Mouse (Mus musculus) mouse trophoblast stem cell (cell line): Measurements from ENCODE around the gene Nktr.

ENCODE experiments used
- in situ Hi-C, 2 experiments: fragments of 300-500 bp; cut with MseI, MboI; formaldehyde crosslinking; loops; 2 replicates in 1 of 2; 3 replicates in 1 of 2; pipeline ENCODE4 v1.15.1; 2025

The Nktr gene

GRCm38 (mm10) chr9:121761091-121761665 is 42.2 kb downstream of the Nktr start:
- in situ Hi-C loops: no loop called here

GRCm38 (mm10) chr9:121761787-121762186 is 42.8 kb downstream of the Nktr start:
- in situ Hi-C loops: no loop called here

DNA sequence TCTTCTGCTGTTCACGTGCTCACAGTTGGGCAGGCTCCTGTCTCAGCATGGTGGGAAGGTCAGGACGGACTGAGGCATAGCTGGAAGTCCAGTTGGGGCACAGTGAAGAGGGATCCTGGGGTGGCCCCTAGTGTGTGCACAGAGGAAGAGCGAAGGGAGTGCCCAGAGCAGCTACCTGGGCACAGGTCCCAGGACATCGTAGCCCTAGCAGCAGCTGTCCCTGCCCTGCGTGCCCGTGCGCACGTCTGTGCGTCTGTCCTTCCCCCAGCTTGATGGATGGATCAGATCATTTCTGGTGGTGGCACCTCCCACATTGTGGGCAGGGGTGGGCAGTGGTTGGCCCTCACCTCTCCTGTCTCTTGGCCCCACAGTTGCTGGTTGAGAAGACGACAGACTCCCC is 43.3 kb downstream of the Nktr start:
- in situ Hi-C loops: no loop called here

- in situ Hi-C loops: no loop called here
Observed at GRCm38 (mm10) chr9:121762761-121763160, 43.8 kb downstream of the Nktr start.

DNA sequence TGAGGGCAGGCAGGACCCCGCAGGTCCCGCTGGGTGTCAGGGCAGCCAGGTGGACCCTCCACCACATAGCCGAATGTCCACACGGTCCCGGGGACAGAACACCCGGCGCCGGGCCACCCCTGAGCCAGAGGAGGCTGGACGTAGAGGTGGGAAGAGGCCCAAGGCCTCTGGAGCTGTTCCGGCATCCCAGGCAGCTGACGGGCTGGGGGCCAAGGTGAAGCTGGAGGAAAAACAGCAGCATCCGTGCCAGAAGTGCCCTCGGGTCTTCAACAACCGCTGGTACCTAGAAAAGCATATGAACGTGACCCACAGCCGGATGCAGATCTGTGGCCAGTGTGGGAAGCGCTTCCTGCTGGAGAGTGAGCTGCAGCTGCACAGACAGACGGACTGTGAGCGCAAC is 44.7 kb downstream of the Nktr start:
- in situ Hi-C loops: no loop called here

- in situ Hi-C loops: no loop called here
Observed at GRCm38 (mm10) chr9:121765166-121765855, 46.3 kb downstream of the Nktr start.

GRCm38 (mm10) chr9:121772412-121772811 is 53.4 kb downstream of the Nktr start:
- in situ Hi-C loops: no loop called here

- in situ Hi-C loops: loop anchor here in 1 of 2 experiments (5.0 kb wide), 1 partner anchor 51 kb away; no protein-coding TSS in a partner anchor
Observed at GRCm38 (mm10) chr9:121775951-121776350, 57.0 kb downstream of the Nktr start.

- in situ Hi-C loops: loop anchor here in 1 of 2 experiments (5.0 kb wide), 1 partner anchor 51 kb away; no protein-coding TSS in a partner anchor
Observed at GRCm38 (mm10) chr9:121776511-121776910, 57.5 kb downstream of the Nktr start.

DNA sequence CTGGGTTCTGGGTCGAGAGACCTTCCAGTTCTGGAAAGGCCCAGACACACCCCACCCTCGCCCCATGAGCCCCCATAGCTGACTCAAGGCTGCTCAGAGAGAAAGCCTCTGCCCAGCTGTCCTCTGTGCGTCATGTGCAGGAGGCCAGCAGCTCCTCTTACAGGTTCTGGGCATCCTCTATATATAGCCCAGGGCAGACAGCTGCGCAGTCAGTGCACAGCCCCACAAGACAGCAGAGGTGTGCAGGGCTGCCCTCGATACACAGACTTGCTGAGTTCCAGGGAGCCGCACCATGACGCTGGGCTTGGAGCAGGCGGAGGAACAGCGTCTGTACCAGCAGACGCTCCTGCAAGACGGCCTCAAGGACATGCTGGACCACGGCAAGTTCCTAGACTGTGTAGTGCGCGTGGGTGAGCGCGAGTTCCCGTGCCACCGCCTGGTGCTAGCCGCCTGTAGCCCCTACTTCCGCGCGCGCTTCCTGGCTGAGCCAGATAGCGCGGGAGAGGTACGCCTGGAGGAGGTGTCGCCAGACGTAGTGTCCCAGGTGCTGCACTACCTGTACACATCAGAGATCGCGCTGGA is 58.6 kb downstream of the Nktr start, which contains the start of gene Klhl40:
TSS of gene Klhl40 (plus strand) at position 124 of the 582 bp plus-strand sequence.
- in situ Hi-C loops: loop anchor here in 1 of 2 experiments (5.0 kb wide), 1 partner anchor 50 kb away; no protein-coding TSS in a partner anchor

GRCm38 (mm10) chr9:121778066-121778624 is 59.2 kb downstream of the Nktr start:
- in situ Hi-C loops: loop anchor here in 1 of 2 experiments (5.0 kb wide), 1 partner anchor 49 kb away; no protein-coding TSS in a partner anchor

DNA sequence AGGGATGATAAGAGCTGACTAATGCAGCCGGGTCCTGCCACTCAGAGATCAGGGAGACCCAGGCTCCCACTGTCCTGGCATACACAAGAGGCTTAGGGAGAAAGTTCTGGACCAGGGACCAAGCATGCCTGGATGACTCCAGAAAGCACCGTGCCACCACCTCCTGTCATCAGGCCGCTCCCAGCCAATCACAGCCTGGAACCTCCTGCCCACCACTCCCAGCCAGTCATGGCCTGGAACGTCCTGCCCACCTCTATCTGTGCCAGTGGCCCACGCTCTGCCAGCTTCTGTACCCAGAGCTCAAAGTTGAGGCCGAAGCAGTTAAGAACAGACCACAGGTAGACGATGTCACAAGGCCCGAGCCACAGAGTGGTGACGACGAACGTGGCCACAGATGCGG is 65.8 kb downstream of the Nktr start:
- in situ Hi-C loops: no loop called here

GRCm38 (mm10) chr9:121785261-121785660 is 66.3 kb downstream of the Nktr start:
- in situ Hi-C loops: no loop called here

DNA sequence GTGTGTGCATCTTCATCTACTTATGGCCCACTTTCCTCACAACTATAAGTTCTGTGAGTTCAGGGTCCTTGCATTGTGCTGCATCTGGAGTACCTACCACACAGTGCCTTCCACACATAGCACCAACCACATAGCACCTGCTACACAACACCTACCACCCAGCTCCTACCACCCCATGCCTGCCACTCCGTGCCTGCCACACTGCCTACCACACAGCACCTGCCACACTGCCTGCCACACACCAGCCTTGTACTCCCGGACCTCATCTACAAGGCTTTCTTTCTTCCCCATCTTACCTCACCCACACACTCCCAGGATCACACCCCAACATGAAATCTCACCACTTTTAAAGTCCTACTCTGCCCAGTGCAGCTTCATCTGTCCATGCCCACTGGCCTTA is 67.4 kb downstream of the Nktr start:
- in situ Hi-C loops: no loop called here

DNA sequence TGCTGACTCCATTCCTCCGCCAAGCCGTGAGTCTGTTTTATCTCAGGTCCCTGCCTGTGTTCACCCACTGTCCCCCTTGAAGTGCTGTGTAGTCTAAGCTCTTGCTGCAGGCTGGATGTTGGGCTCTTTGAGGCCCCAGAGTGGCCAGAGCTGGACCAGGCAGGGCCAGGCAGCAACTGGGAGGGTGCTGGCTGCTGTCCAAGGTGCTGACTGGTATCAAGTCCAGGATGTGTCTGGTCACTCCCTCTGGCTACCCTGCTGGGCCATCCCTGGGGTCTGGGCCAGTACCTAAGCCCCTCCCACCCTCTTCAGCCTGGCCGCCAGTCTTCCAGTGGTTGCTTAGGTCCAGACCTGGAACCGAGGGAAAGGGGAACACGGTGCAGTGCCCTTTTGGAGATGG is 72.2 kb downstream of the Nktr start:
- in situ Hi-C loops: no loop called here

- in situ Hi-C loops: no loop called here
Observed at GRCm38 (mm10) chr9:121791757-121792521, 73.0 kb downstream of the Nktr start, which contains the start of gene Hhatl. TSS of gene Hhatl (minus strand) at chr9:121792507.

DNA sequence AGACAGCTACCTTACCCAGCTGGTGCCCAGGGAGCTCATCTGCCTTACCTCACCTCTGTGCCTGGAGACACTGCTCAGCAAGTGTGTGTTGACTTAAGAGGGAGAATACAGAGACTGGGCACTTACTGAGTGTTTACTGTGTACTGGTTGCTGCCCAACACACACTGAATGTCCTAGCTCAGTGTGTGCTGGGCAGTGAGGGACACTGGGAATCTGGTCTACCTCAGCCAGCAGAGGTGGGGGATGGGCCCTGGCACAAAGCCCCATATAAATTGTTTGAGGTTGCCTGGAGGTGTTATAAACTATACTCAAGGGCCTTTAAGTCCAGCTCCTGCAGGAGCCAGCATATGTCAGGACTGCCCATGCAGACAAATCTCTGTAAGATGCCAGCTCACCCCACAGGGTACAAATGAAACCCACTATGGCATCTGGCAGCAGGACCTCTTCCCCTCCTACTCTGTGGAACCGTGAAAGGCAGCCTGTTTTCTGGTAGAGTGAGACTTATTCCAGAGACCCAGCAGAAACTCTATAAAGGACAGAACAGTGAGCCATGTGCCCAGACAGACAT is 76.1 kb downstream of the Nktr start:
- in situ Hi-C loops: no loop called here

DNA sequence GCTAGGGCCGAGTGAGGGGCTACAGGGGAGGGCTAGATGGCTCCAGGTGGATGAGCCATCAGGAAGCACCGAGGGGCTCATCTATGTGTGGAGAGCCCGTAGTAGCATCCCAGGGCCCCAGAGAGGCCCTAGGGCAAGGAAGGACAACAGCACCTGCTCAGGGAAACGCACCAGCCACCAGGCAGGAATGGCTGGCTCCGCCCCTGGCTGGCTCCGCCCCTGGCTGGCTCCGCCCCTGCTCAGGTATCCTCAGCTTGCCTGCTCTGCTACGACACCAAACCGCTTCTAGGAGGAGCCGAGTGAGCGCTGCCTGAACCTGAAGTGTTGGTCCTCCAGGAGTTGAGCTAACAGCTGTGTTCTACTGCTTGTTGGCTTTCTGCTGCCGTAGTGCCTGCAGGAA is 78.8 kb downstream of the Nktr start:
- in situ Hi-C loops: no loop called here

DNA sequence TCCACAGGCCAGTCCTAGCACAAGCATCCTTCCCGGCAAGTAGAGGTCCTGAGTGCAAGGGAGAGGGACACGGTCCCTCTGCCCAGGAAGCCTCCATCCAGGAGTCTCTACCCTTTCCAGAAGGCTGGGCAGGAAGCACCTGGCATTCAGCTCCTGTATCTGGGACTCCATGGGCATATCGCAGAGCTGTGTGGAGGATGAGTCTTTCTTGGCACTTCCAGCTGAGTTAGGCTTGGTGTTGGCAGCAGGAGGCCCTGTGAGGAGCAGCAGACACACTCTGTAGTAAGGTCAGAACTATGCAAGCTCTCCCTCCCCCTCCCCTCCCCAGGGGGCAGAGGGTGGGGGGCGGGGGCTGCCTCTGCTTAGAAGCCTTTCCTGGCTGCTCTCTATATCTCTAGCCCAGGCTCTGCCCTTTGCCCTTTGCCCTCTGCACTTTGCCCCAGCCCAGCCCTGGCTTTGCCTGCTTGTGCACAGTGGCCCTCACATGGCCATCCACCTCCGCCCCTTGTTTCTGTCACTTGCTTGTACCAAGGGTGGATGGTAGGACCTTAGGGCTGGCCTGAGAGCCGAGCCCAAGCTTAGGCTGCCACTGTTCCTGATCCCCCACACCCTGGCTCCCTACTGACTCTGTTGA is 80.0 kb downstream of the Nktr start:
- in situ Hi-C loops: no loop called here

DNA sequence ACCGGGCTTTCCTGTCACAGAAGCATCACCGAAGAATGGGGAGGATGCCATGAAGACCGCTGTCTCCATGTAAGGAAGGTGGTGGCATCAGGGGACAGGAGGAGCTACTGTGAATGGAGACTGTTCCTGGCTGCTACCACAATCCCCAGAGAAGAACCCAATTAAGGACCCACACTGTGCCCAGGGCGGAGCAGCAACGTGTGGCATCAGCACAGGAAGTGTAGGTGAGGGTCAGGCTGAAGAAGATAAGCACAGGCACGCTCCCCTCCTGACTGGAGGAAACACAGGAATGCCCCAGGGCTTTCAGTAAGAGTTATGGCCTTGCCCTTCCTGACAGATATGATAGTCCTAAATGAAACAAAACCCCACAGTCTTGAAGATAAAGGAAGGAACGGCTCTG is 83.8 kb downstream of the Nktr start:
- in situ Hi-C loops: no loop called here
